Mouse (Mus musculus): ENCODE measurements around the gene Lemd1.
A peak's percentile ranks its signal among the peaks of the same experiment; 100 is the strongest.

Lemd1 gene

GRCm38 (mm10) chr1:132296051-132296450 lies 104.8 kb downstream of the Lemd1 start:
- DNase-seq, result peak; percentile 59

- peak; percentile 74 for DNase-seq
These were observed 107.2 kb downstream of the Lemd1 start, which contains the start of gene Klhdc8a for GRCm38 (mm10) chr1:132298425-132298800. Gene Klhdc8a (plus strand): TSS chr1:132298626.

- DNase-seq, result peak; percentile 32
These were observed 107.7 kb downstream of the Lemd1 start for GRCm38 (mm10) chr1:132298801-132299464.

- DNase-seq, result no peak
These were observed 108.5 kb downstream of the Lemd1 start for GRCm38 (mm10) chr1:132299744-132300143.

- no peak for DNase-seq
These were observed 110.0 kb downstream of the Lemd1 start for GRCm38 (mm10) chr1:132301242-132301641.

- no peak for DNase-seq
These were observed 111.2 kb downstream of the Lemd1 start for GRCm38 (mm10) chr1:132302341-132302866.

GRCm38 (mm10) chr1:132304618-132305214 lies 113.5 kb downstream of the Lemd1 start:
- no peak for DNase-seq

- DNase-seq, result peak; percentile 85
These were observed 114.9 kb downstream of the Lemd1 start for GRCm38 (mm10) chr1:132306160-132306559.

- no peak for DNase-seq
These were observed 115.6 kb downstream of the Lemd1 start for GRCm38 (mm10) chr1:132306808-132307207.

GRCm38 (mm10) chr1:132307962-132308361 lies 116.7 kb downstream of the Lemd1 start:
- DNase-seq, result no peak

GRCm38 (mm10) chr1:132308674-132309073 lies 117.4 kb downstream of the Lemd1 start:
- DNase-seq, result no peak

All from lung, postnatal 36 days (tissue).